Mouse (Mus musculus) heart, embryonic 11.5 days (tissue): Measurements from ENCODE around the gene Adprm. TPM values are rescaled to one million over a fixed set of nuclear protein-coding genes. Genes with fewer than 3 reads are reported as not detected.

Source experiments
- ATAC-seq: fragments of 200-750 bp; cut with Nextera tagmentation; replicated peaks from 2 replicates; pipeline ENCODE4 v1.8.0; 2017; ENCODE audit warnings: moderate library complexity; ENCODE audit not compliant: insufficient number of reproducible peaks, low FRiP score, low TSS enrichment
- H3K27ac ChIP-seq: fragments of 300-500 bp; sonication (generic); 2 replicates; pipeline ENCODE4 v1.5.1; 2014; ENCODE audit warnings: mild to moderate bottlenecking, low read depth, low read length
- H3K27me3 ChIP-seq: fragments of 300-500 bp; sonication (generic); 2 replicates; pipeline ENCODE4 v1.6.1; 2014; ENCODE audit warnings: mild to moderate bottlenecking, low read length, mixed read lengths; ENCODE audit not compliant: control insufficient read depth, insufficient read depth
- H3K36me3 ChIP-seq: fragments of 300-500 bp; sonication (generic); 2 replicates; pipeline ENCODE4 v1.6.1; 2014; ENCODE audit warnings: mild to moderate bottlenecking, low read length, moderate library complexity, mixed read lengths; ENCODE audit not compliant: control insufficient read depth, insufficient read depth
- H3K4me1 ChIP-seq: fragments of 300-500 bp; sonication (generic); 2 replicates; pipeline ENCODE4 v1.6.1; 2014; ENCODE audit warnings: low read length; ENCODE audit not compliant: control insufficient read depth, insufficient read depth
- H3K4me2 ChIP-seq: fragments of 300-500 bp; sonication (generic); 2 replicates; pipeline ENCODE4 v1.6.1; 2014; ENCODE audit warnings: mild to moderate bottlenecking, moderate library complexity
- H3K4me3 ChIP-seq: fragments of 300-500 bp; sonication (generic); 2 replicates; pipeline ENCODE4 v1.5.1; 2014; ENCODE audit warnings: low read depth, low read length
- H3K9ac ChIP-seq: fragments of 300-500 bp; sonication (generic); 2 replicates; pipeline ENCODE4 v1.6.1; 2014; ENCODE audit warnings: mild to moderate bottlenecking, low read depth, low read length, moderate library complexity
- H3K9me3 ChIP-seq: fragments of 300-500 bp; sonication (generic); replicated peaks from 2 replicates; pipeline ENCODE4 v1.6.1; 2016; ENCODE audit warnings: low read length; ENCODE audit not compliant: control insufficient read depth
- WGBS: fragments of 180-500 bp; shearing (Covaris S2); extraction: QIAGEN DNeasy Blood & Tissue Kit; methylation state at CpG from one replicate; pipeline ENCODE4 v1.1.7; 2014; ENCODE audit not compliant: insufficient replicate concordance; 5-methylcytosine and 5-hydroxymethylcytosine counted together
- polyA plus RNA-seq: library from polyadenylated mRNA; unstranded; fragments of >200 nt; fragmentation: Nextera tagmentation; extraction: Ambion mirVana; gene quantifications from 2 replicates; pipeline ENCODE4 v1.2.1, GENCODE M21; 2014

The Adprm gene
- polyA plus RNA-seq, result 18.9 and 21.2 TPM in 2 replicates

- Histone ChIP-seq H3K27me3 (no peaks in the 10 kb centered on the region), H3K9ac (peak within 1 kb of the TSS; percentile 83), H3K36me3 (peaks cover 11% of the 10 kb centered on the region; the same call in 1 of the 2 replicates), H3K9me3 (no peaks in the 10 kb centered on the region), H3K4me1 (peaks cover 8% of the 10 kb centered on the region; the same call in 1 of the 2 replicates), H3K27ac (peak within 1 kb of the TSS; percentile 57; the same call in 1 of the 2 replicates), H3K4me3 (peak within 1 kb of the TSS; percentile 93), H3K4me2 (peak within 1 kb of the TSS; percentile 68)
- ATAC-seq, result peak; percentile 89
- under 1% methylated on average over 50 of the region's 50 CpGs for WGBS
Observed at GRCm38 (mm10) chr11:67052321-67052952, at the start of gene Adprm, which contains the start of gene Sco1. Gene Adprm (minus strand): TSS chr11:67052594. Gene Sco1 (plus strand): TSS chr11:67052670.

GRCm38 (mm10) chr11:67101713-67102112, 49.3 kb upstream of the Adprm start:
- Histone ChIP-seq H3K4me3 (no peak overlapping the region), H3K4me1 (peaks cover 12% of the 10 kb centered on the region), H3K36me3 (no peaks in the 10 kb centered on the region), H3K9me3 (no peaks in the 10 kb centered on the region), H3K27ac (no peak overlapping the region), H3K4me2 (no peak overlapping the region), H3K27me3 (peaks cover 11% of the 10 kb centered on the region), H3K9ac (no peak overlapping the region)
- WGBS, result 21% methylated on average over 7 of the region's 8 CpGs
- no peak for ATAC-seq

GRCm38 (mm10) chr11:67100169-67100568, 47.8 kb upstream of the Adprm start:
- no peak for ATAC-seq
- Histone ChIP-seq H3K27me3 (peaks cover 19% of the 10 kb centered on the region), H3K4me3 (no peak overlapping the region), H3K4me1 (peaks cover 3% of the 10 kb centered on the region), H3K27ac (no peak overlapping the region), H3K9me3 (no peaks in the 10 kb centered on the region), H3K9ac (no peak overlapping the region), H3K4me2 (no peak overlapping the region), H3K36me3 (no peaks in the 10 kb centered on the region)
- 29% methylated on average over 6 of the region's 6 CpGs for WGBS

GRCm38 (mm10) chr11:67099241-67099640, 46.8 kb upstream of the Adprm start:
- no peak overlapping the region for H3K4me2 ChIP-seq
- 86% methylated on average over 16 of the region's 16 CpGs for WGBS
- H3K27me3 ChIP-seq, result peaks cover 21% of the 10 kb centered on the region
- no peak overlapping the region for H3K27ac ChIP-seq
- no peak for ATAC-seq
- H3K4me1 ChIP-seq, result no peaks in the 10 kb centered on the region; the same call in 1 of the 2 replicates
- no peak overlapping the region for H3K4me3 ChIP-seq
- no peaks in the 10 kb centered on the region for H3K9me3 ChIP-seq
- H3K36me3 ChIP-seq, result no peaks in the 10 kb centered on the region
- no peak overlapping the region for H3K9ac ChIP-seq

- Histone ChIP-seq H3K27ac (no peak overlapping the region), H3K4me2 (no peak overlapping the region), H3K4me1 (no peaks in the 10 kb centered on the region), H3K9me3 (no peaks in the 10 kb centered on the region), H3K4me3 (no peak overlapping the region), H3K9ac (no peak overlapping the region), H3K36me3 (no peaks in the 10 kb centered on the region), H3K27me3 (peaks cover 26% of the 10 kb centered on the region)
- WGBS, result 73% methylated on average over 11 of the region's 11 CpGs
- ATAC-seq, result no peak
Observed at GRCm38 (mm10) chr11:67098427-67098826, 46.0 kb upstream of the Adprm start.

GRCm38 (mm10) chr11:67097709-67098108, 45.3 kb upstream of the Adprm start:
- no peak overlapping the region for H3K27ac ChIP-seq
- no peak overlapping the region for H3K9ac ChIP-seq
- ATAC-seq, result no peak
- H3K4me1 ChIP-seq, result no peaks in the 10 kb centered on the region
- no peaks in the 10 kb centered on the region for H3K36me3 ChIP-seq
- H3K27me3 ChIP-seq, result peaks cover 31% of the 10 kb centered on the region
- H3K4me2 ChIP-seq, result no peak overlapping the region
- 86% methylated on average over 10 of the region's 10 CpGs for WGBS
- H3K4me3 ChIP-seq, result no peak overlapping the region
- H3K9me3 ChIP-seq, result no peaks in the 10 kb centered on the region

GRCm38 (mm10) chr11:67094470-67094869, 42.1 kb upstream of the Adprm start:
- no peaks in the 10 kb centered on the region for H3K9me3 ChIP-seq
- ATAC-seq, result no peak
- no peak overlapping the region for H3K27ac ChIP-seq
- H3K4me2 ChIP-seq, result no peak overlapping the region
- peaks cover 29% of the 10 kb centered on the region for H3K27me3 ChIP-seq
- no peaks in the 10 kb centered on the region for H3K36me3 ChIP-seq
- 55% methylated on average over 29 of the region's 29 CpGs for WGBS
- H3K4me3 ChIP-seq, result no peak overlapping the region
- no peak overlapping the region for H3K9ac ChIP-seq
- H3K4me1 ChIP-seq, result no peaks in the 10 kb centered on the region

- Histone ChIP-seq H3K4me2 (no peak overlapping the region), H3K4me1 (no peaks in the 10 kb centered on the region), H3K27ac (no peak overlapping the region), H3K27me3 (peaks cover 23% of the 10 kb centered on the region), H3K9ac (no peak overlapping the region), H3K4me3 (no peak overlapping the region), H3K36me3 (no peaks in the 10 kb centered on the region), H3K9me3 (no peaks in the 10 kb centered on the region)
- ATAC-seq, result no peak
- WGBS, result 88% methylated on average over 5 of the region's 5 CpGs
Observed at GRCm38 (mm10) chr11:67093652-67094051, 41.3 kb upstream of the Adprm start.

- Histone ChIP-seq H3K27me3 (peaks cover 20% of the 10 kb centered on the region), H3K4me3 (no peak overlapping the region)
Observed at GRCm38 (mm10) chr11:67093201-67093600, 40.8 kb upstream of the Adprm start.

More at GRCm38 (mm10) chr11:67093201-67093600, 40.8 kb upstream of the Adprm start:
- no peak overlapping the region for H3K9ac ChIP-seq
- WGBS, result 67% methylated on average over 9 of the region's 9 CpGs
- no peak overlapping the region for H3K4me2 ChIP-seq
- H3K36me3 ChIP-seq, result no peaks in the 10 kb centered on the region
- no peaks in the 10 kb centered on the region for H3K9me3 ChIP-seq
- no peaks in the 10 kb centered on the region for H3K4me1 ChIP-seq
- H3K27ac ChIP-seq, result no peak overlapping the region
- ATAC-seq, result no peak
